Mouse (Mus musculus): Measurements from ENCODE around the gene Slc25a36.
A peak's percentile ranks its signal among the peaks of the same experiment; 100 is the strongest.

Slc25a36 gene

DNA sequence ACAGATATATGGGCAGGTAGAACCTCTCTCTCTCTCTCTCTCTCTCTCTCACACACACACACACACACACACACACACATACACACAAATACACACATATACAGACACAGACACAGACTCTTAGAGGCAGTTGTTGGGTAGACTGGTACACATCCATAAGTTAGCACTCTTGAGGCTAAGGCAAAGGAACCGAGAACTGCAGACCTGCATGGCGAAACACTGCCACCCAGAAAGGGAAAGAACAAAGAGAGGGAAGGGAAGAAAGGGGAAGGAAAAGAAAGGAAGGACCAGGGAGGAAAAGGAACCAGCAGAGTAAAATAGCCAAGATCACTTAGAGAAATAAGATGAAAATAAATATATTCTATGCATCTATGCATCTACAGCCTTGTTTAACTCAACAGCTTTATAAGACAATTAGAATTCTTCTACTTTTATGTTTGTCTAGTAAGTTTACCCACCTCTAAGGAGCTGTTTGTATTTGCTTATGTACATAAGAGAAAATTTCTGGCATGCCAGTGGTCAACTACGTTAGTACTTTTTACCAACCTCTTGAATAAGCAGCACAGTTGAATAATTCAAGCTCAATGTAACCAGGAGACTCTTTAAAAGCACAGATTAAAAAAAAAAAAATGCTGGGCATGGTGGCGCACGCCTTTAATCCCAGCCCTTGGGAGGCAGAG lies 4.3 kb downstream of the Slc25a36 start:
- no peak for DNase-seq

DNA sequence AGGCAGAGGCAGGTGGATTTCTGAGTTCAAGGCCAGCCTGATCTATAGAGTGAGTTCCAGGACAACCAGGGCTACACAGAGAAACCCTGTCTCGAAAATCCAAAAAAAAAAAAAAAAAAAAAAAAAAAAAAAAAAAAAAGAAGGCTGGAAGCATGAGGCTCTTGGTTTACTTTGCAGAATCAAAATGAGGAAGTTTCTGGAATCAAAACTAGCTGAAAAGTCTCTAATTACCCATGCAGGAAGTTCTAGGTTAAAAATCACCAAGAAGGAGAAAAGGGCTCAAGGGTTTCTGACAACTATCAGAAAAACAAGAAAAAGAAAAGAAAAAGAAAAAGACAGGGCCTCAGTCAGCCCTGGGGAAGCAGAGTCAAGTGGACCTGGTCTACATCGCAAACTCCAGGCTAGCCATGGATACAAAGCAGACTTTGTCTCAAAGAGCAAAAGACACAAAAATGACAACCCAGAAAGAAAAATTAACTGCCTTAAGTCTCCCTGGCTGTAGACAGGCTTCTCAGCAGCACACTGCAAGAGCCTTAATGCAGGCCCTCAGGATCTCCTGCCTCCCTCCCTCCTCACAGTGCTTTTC lies 5.5 kb downstream of the Slc25a36 start:
- no peak for DNase-seq

DNA sequence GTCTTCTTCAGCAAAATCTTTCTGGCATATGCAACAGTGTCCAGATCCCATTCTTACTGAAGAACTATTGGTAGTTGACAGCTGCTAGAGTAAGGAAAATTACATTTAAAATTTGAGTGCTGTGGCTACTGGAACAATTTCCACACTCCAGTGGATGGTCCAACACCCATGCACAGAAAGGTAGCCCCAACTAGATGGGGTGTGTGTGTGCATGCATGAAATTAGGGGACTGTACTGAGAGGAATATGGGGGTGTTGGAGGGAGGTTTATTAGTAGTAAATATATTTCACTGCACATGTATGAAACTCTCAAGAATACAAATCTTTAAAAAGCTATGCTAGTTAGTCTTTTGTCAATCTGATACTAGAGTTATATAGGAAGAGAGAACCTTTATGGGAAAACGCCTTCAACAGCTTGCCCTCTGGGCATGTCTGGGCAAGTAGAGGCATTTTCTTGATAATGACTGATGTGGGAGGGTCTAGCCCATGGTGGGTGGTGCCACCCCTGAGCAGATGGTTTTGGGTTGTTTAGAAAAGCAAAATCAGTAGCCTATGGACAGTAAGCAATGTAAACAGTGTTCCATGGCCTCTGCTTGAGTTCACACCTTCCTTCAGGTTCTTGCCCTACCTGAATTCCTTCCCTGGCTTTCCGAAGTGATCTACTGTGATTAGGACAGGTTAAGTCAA lies 7.4 kb downstream of the Slc25a36 start:
- DNase-seq = no peak

- DNase-seq = no peak
These were observed 12.0 kb downstream of the Slc25a36 start for GRCm38 (mm10) chr9:97098985-97099384.

GRCm38 (mm10) chr9:97096180-97096579 lies 14.8 kb downstream of the Slc25a36 start:
- DNase-seq = no peak

DNA sequence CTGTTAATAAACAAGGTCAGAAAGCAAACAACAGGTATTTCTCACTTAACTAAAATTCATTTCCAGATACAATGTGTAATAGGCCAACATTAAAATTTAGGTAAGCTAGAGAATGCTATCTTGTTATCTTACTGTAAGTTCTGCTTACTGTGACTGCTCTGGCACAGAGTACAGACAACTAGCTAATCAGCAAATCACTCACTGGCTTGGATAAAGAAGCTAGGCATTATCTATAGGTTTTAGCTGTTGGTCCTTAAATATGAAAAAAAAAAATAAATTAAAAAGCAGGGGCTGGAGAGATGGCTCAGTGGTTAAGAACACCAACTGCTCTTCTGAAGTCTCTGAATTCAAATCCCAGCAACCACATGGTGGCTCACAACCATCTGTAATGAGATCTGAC lies 23.1 kb downstream of the Slc25a36 start:
- no peak for DNase-seq

DNA sequence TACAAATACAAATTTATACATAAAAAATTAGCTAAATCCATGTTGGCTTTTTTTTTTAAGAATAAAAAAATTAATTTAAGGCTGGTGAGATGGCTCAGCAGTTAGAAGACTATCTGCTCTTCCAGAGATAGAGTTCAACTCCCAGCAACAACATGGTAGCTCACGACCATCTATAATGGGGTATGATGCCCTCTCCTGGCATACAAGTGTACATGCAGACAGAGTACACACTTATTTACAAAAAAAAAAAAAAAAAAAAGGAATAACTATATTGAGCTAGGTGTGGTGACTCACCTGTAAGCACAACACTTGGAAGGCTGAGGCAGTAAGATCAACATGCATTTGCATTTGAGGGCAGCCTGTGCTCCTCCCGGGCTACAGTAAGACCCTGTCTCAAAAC lies 26.3 kb downstream of the Slc25a36 start:
- DNase-seq = no peak

DNA sequence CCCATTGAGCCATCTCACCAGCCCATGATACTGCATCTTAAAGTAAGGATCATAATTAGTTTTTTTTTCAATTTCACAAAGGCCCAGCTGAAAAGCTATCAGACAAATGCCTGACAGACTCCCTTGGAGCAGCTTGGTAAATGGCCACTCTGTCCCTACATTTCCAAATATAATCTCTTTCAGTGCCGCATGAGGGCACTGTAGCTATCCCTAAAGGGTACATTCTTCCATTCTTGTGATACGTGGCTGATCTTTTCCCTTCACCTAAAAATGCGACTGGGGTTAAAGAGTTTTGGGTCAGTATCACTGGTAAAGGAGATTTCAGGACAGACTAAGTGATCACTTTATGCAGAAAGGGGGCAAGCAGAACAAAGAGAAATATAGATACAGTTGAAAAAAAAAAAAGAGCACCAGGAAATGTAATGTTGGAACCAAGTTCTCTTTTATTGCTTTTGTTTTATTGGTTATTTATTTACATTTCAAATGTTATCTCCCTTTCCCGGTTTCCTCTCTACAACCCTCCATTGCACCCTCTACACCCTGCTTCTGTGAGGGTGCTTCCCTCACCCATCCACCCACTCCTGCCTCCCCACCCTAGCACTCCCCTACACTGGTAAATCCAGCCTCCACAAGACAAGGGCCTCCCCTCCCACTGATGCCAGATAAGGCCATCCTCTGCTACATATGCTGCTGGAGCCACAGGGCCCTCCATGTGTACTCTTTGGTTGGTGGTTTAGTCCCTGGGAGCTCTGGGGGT lies 29.7 kb downstream of the Slc25a36 start:
- DNase-seq = no peak

DNA sequence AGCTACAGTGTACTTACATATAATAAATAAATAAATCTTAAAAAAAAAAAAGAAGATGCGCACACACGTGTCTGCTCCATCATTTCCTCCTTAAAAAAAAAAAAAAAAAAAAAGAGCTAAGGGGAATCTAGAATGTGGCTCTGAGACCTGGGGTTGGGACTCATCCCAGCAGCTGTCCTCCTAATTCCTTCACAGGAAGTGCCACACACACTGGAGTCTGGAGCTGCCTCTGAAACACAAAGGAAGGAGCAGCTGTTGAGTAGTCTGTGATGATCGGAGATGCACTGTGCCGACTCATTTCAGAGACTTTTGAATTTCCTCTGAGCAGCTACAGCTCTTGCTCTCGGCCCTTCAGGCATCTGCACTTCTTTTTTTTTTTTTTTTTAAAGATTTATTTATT lies 41.0 kb downstream of the Slc25a36 start:
- DNase-seq = no peak

- DNase-seq = no peak
These were observed 41.5 kb downstream of the Slc25a36 start for GRCm38 (mm10) chr9:97069466-97069865.

GRCm38 (mm10) chr9:97068201-97069095 lies 42.5 kb downstream of the Slc25a36 start:
- DNase-seq = peak; percentile 76

DNA sequence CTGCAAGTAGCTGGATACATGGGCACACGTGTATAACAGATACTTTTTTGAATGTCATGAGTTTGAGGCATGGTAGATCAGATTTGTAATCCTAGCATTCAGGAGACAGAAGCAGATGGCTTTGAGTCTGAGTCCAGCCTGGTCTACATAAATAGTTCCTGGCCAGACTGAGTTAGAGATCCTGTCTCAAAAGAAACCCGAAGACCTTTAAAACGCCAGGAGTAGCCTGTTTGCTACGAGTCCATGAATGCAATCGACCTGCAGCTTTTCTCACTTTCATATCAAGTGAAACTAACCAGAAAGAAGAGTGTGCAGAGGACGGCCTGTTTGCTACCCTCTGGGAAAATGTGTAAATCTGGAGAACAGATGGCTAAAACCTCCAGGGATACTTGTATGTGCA lies 43.2 kb downstream of the Slc25a36 start:
- DNase-seq = no peak

GRCm38 (mm10) chr9:97065885-97066284 lies 45.1 kb downstream of the Slc25a36 start:
- DNase-seq = no peak

- DNase-seq = no peak
These were observed 45.7 kb downstream of the Slc25a36 start for GRCm38 (mm10) chr9:97065216-97065615.

DNA sequence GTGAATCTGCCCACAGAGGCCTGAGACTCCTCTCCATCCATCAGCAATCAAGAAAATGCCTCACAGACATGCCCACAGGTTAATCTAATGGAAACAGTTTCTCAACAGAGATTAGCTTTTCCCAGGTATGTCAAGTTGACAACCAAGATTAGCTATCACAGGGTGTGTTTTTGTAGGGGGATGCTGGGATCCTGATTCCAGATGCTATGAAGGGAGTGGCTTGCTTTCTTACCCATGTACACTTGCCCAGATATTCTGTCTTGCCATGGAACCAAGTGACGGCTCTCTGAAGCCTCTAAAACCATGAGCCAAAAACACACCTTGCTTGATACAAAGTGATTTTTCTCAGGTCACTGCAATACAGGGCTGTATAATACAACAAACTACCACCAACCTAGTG lies 46.8 kb downstream of the Slc25a36 start:
- DNase-seq = no peak

DNA sequence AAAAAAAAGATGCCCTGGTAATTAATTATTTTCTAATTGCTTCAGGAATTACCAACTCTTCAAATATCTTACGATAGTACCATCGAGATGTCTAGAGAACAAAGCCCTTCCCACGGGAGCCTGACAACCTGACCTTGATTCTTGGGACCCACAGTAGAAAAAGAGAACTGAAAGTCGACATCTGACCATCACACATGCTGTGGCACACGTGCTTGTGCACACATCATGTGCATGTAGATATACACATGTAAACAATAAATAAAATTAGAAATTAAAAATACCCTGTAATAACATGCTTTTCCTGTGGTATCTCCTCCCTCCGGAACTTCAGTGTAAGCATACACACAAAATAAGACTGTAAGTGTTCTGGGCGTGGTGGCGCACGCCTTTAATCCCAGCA lies 49.3 kb downstream of the Slc25a36 start:
- DNase-seq = no peak

DNA sequence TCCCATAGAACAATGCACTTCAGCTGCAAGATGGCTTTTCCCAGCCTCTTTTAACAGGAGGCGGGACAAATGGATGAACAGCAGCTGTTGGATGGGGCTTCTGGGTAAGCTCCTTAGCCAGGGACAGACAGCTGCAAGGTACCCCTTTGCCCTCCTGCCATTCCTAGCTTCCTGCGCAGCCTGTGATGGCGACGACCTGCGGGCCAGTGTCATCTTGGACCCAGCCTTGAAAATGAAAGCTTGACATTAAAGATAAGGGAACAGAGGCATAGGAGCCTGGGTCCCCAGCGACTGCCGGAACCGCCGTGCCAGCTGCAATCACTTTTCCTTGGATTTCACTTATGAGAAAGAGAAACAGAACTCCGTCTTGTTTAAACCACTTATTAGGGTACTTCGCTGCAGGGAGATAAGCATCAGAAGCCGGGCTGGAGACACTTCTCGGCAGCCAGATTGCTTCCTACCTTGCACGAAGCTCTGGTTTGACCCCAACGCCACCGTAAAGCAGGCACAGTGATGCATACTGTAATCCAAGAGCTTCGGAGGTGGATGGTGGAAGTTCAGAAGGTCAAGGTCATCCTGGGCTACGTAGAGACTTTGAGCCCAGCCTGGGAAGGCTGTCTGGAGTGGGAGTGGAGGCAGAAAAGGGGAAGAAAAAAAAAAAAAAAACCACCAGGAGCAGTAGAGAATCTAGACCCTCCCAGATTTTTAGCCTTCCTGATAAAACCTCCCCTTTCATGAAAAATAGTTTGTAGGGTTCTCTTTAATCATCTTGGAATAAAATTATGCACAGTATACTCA lies 54.2 kb downstream of the Slc25a36 start:
- DNase-seq = no peak

DNA sequence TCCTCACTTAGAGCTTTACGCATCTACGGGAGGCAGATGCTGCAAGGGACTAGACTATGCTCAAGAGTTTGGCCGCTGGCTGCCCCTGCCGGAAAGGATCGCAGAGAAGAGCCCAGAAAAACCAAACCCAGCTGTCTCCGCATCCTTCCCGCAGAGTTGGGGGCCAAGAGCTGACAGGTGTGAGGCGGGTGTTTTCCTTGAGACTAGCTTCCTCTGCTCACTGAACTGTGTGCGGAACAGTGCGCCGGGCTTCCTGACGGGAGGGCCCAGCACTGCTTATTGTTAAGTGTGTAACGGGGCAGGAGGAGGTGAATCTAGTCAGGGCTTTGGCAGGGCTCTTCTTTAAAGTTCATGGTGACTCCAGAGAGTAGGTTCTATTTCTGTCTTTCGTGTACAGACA lies 55.1 kb downstream of the Slc25a36 start:
- no peak for DNase-seq

DNA sequence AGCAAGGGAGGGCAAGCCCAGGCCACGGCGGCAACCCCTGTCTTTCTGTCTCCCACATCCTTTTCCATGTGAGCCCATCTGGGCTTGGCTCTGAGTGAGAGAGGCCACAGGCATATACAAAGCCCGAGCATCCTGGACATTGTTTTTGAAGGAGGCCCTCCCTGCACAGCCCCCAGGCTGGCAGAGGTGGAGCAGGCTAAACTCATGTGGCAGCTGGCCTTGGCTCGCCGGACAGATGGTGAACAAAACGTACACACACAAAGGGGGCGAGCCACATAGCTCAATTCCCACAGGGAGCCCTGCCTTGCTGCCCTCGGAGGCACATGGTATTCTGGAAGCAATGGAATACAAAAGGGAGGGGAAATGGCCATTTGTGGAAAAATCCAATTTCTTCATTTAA lies 59.8 kb downstream of the Slc25a36 start:
- no peak for DNase-seq

GRCm38 (mm10) chr9:97046240-97046639 lies 64.7 kb downstream of the Slc25a36 start:
- DNase-seq = no peak

DNA sequence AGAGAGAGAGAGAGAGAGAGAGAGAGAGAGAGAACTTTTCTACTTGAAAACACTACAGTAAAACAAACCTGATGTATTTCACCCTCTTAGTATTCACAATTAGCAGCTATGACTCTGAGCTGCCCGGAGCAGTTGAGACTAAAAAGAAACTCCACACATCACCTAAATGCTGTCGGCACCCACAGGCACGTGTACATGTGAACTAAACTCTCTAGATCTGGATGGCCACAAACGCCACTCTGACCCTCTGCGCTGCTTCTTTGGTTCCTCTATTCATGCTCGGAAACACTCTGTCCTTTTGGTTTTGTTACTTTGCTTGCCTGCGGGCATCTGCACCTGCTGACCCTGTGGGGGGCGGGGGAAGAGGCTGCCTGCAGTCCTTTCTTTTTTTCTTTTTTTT lies 69.3 kb downstream of the Slc25a36 start:
- DNase-seq = no peak

DNA sequence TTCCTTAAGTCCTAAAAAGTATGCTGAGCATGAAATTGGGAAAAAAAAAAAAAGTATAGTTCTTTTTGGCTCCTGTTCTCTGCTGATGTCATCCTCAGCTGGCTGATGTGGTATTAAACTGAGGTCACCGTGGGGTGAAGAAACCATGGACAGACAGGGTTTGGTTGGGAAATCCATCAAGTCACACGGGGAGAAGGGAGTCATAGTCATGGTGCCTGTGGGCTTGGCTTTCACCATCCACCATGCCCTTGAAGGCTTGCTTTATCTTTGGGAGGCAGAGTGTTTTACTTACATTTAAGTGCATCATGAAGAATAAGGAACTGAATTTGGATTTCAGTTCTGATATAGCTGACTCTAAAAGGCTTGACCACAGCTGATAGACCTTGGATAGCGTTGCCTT lies 72.9 kb downstream of the Slc25a36 start:
- no peak for DNase-seq

Data from cerebellum, adult 8-10 months (tissue).